Mouse (Mus musculus) liver, adult 2 months (tissue): ENCODE measurements around the gene Tcerg1l.

Experiments
- CTCF ChIP-seq: fragments of 200-500 bp; IDR thresholded peaks from 2 replicates; pipeline ENCODE4 v1.5.1; 2011; ENCODE audit warnings: low read depth, low read length, control low read depth
- POLR2A ChIP-seq: fragments of 200-500 bp; IDR thresholded peaks from 2 replicates; pipeline ENCODE4 v1.6.1; 2011; ENCODE audit warnings: low read length, control low read depth; ENCODE audit not compliant: insufficient read depth; ENCODE audit errors: extremely low read depth

DNA sequence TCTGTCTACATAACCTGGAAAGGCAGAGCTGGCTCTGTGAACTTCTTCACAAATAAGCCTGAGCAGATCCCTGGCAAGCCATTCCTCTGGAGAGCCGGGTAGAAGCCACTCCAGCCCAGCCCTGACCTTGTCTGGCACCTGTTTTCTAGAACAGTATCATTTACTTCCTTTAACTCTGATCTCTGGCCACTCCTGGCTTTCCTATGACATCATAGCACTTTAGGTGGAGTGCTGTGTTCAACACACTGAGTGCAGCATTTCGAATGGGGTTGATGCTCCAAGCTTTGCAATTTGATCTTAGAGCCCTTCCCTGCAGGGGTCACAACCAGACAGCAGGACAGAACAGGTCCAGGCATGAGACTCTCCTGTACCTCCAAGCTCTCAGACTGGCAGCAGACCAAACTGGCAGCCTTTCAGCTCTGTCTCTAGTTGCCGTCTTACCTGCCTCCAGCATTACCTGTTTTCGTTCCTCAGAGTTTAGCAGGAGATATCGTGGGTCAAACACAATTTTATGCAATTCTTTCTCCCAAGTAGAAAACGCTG lies 179.9 kb downstream of the Tcerg1l start:
- TF ChIP-seq POLR2A (no peak), CTCF (no peak)
